Mouse (Mus musculus) heart, embryonic 10.5 days (tissue): ENCODE results near the gene Pde9a. TPM values are rescaled to one million over a fixed set of nuclear protein-coding genes. Genes with fewer than 3 reads are reported as not detected.

ENCODE experiments used
- DNase-seq: peaks from one replicate; pipeline ENCODE4 v3.0.0-alpha.2; 2017; ENCODE audit warnings: low spot score
- H3K27ac ChIP-seq: fragments of 300-500 bp; sonication (generic); 2 replicates; pipeline ENCODE4 v1.5.1; 2016; ENCODE audit warnings: mild to moderate bottlenecking
- H3K27me3 ChIP-seq: fragments of 300-500 bp; sonication (generic); 2 replicates; pipeline ENCODE4 v1.6.1; 2016; ENCODE audit warnings: mild to moderate bottlenecking; ENCODE audit not compliant: poor library complexity, insufficient read depth, severe bottlenecking
- H3K36me3 ChIP-seq: fragments of 300-500 bp; sonication (generic); 2 replicates; pipeline ENCODE4 v1.6.1; 2016; ENCODE audit warnings: mild to moderate bottlenecking, moderate library complexity
- H3K4me1 ChIP-seq: fragments of 300-500 bp; sonication (generic); 2 replicates; pipeline ENCODE4 v1.6.1; 2016; ENCODE audit warnings: mild to moderate bottlenecking
- H3K4me3 ChIP-seq: fragments of 300-500 bp; sonication (generic); 2 replicates; pipeline ENCODE4 v1.5.1; 2016; ENCODE audit warnings: mild to moderate bottlenecking, moderate library complexity
- H3K9me3 ChIP-seq: fragments of 300-500 bp; sonication (generic); 2 replicates; pipeline ENCODE4 v1.6.1; 2016; ENCODE audit warnings: mild to moderate bottlenecking, moderate library complexity
- WGBS: fragments of 180-500 bp; shearing (Covaris S2); methylation state at CpG from one replicate; pipeline ENCODE4 v1.1.7; 2016; 5-methylcytosine and 5-hydroxymethylcytosine counted together
- polyA plus RNA-seq: library from polyadenylated mRNA; unstranded; fragments of >200 nt; fragmentation: Nextera tagmentation; extraction: Ambion mirVana; gene quantifications from 2 replicates; pipeline ENCODE4 v1.2.1, GENCODE M21; 2016

Pde9a gene
- polyA plus RNA-seq, 1 experiment from 2014 or later: 14.4 TPM

GRCm38 (mm10) chr17:31519946-31520838 lies 134.2 kb downstream of the Pde9a start, which contains the start of the genes Wdr4 and Ndufv3:
TSS of gene Wdr4 (minus strand) at chr17:31519980.
TSS of gene Ndufv3 (plus strand) at chr17:31520115.
- peak; percentile 99 for DNase-seq
- Histone ChIP-seq H3K4me3 (peak within 1 kb of the TSS; percentile 88), H3K4me1 (peaks cover 22% of the 10 kb centered on the region), H3K27ac (peak within 1 kb of the TSS; percentile 91), H3K27me3 (no peaks in the 10 kb centered on the region), H3K36me3 (peaks cover 24% of the 10 kb centered on the region), H3K9me3 (no peaks in the 10 kb centered on the region)
- WGBS: under 1% methylated on average over 45 of the region's 45 CpGs

GRCm38 (mm10) chr17:31520895-31521294 lies 134.9 kb downstream of the Pde9a start:
- peaks cover 29% of the 10 kb centered on the region for H3K36me3 ChIP-seq
- H3K27me3 ChIP-seq: no peaks in the 10 kb centered on the region
- H3K4me1 ChIP-seq: peaks cover 22% of the 10 kb centered on the region
- DNase-seq: no peak
- peak overlapping the region; percentile 91 for H3K27ac ChIP-seq
- WGBS: 17% methylated on average over 3 of the region's 3 CpGs
- peak overlapping the region; percentile 88 for H3K4me3 ChIP-seq
- H3K9me3 ChIP-seq: no peaks in the 10 kb centered on the region

GRCm38 (mm10) chr17:31521948-31522347 lies 135.9 kb downstream of the Pde9a start:
- 88% methylated on average over 6 of the region's 6 CpGs for WGBS
- Histone ChIP-seq H3K9me3 (no peaks in the 10 kb centered on the region), H3K4me3 (no peak overlapping the region), H3K36me3 (peaks cover 34% of the 10 kb centered on the region), H3K27ac (no peak overlapping the region), H3K27me3 (no peaks in the 10 kb centered on the region), H3K4me1 (peaks cover 22% of the 10 kb centered on the region)
- no peak for DNase-seq

GRCm38 (mm10) chr17:31525114-31525513 lies 139.1 kb downstream of the Pde9a start:
- H3K36me3 ChIP-seq: peaks cover 64% of the 10 kb centered on the region
- peaks cover 15% of the 10 kb centered on the region for H3K4me1 ChIP-seq
- WGBS: 94% methylated on average over 4 of the region's 4 CpGs
- no peaks in the 10 kb centered on the region for H3K27me3 ChIP-seq
- DNase-seq: no peak
- no peak overlapping the region for H3K27ac ChIP-seq
- no peak overlapping the region for H3K4me3 ChIP-seq
- H3K9me3 ChIP-seq: no peaks in the 10 kb centered on the region

- Histone ChIP-seq H3K9me3 (no peaks in the 10 kb centered on the region), H3K27me3 (no peaks in the 10 kb centered on the region), H3K4me3 (no peak overlapping the region), H3K36me3 (peaks cover 70% of the 10 kb centered on the region), H3K4me1 (peaks cover 14% of the 10 kb centered on the region), H3K27ac (no peak overlapping the region)
- 98% methylated on average over 3 of the region's 3 CpGs for WGBS
- no peak for DNase-seq
These were observed 139.8 kb downstream of the Pde9a start for GRCm38 (mm10) chr17:31525816-31526215.

Other genes with a start within 250 kb of the Pde9a start
- gene Tff2, start 241.9 kb upstream of the Pde9a start, polyA plus RNA-seq: not detected in 2 replicates
- gene Tff1, start 220.9 kb upstream of the Pde9a start, polyA plus RNA-seq: 0.33 TPM in 1 of 2 replicates, not detected in the other
- gene Tmprss3, start 187.2 kb upstream of the Pde9a start, polyA plus RNA-seq: not detected in 2 replicates
- gene Ubash3a, start 178.3 kb upstream of the Pde9a start, polyA plus RNA-seq: 0.75 and 3.0 TPM in 2 replicates
- 1.8 and 2.4 TPM in 2 replicates for gene Rsph1, start 108.8 kb upstream of the Pde9a start, polyA plus RNA-seq
- gene Slc37a1, start 99.4 kb upstream of the Pde9a start, polyA plus RNA-seq: 3.9 and 4.8 TPM in 2 replicates
- gene Wdr4, start 133.8 kb downstream of the Pde9a start, polyA plus RNA-seq: 38.2 and 49.3 TPM in 2 replicates
- 392 and 480 TPM in 2 replicates for gene Ndufv3, start 133.9 kb downstream of the Pde9a start, polyA plus RNA-seq
- 20.9 and 21.9 TPM in 2 replicates for gene Pknox1, start 178.5 kb downstream of the Pde9a start, polyA plus RNA-seq